In genomic region chr16:49529060-49529459, GRCm38 (mm10) we compare ENCODE assay signal across 8 mouse cellular contexts.
DNase-seq lines count a peak whose midpoint lies in the region; TF ChIP-seq lines count a peak whose summit lies in the region.
"Had no signal": no experiment of that assay in that cellular context is flagged by ENCODE, and none has a peak within 500 bp of the region (broad histone marks: within the 10 kb centered on the region; RNA-seq: fewer than 3 reads in every experiment).

No protein-coding gene starts in this region.

- H3K9me3 ChIP-seq in E14TG2a.4 (ENCODE audit: low read length): no peaks in the 10 kb centered on the region

- no peaks in the 10 kb centered on the region for H3K4me1 ChIP-seq in E14TG2a.4 (replicated peaks; ENCODE audit: low read depth, low read length)

- peak; percentile 39 for TF ChIP-seq CTCF in E14TG2a.4 (conservative IDR thresholded peaks at IDR 0.05; ENCODE audit: low read length)

- no peaks in the 10 kb centered on the region for H3K36me3 ChIP-seq in E14TG2a.4 (ENCODE audit: insufficient read depth, low read length)

- DNase-seq in layer of hippocampus, adult 9-11 months: peak; percentile 12
- no peak for DNase-seq in layer of hippocampus, adult 11-12 months (ENCODE audit: low spot score)
- DNase-seq in R1 (ENCODE audit: low read depth, low spot score): peak; percentile 31
- DNase-seq in lung, postnatal 25 days (ENCODE audit: low spot score): peak; percentile 26
- DNase-seq in left cerebral cortex, postnatal 36 days (ENCODE audit: low spot score in 2 of 2): no peak
- DNase-seq in cerebellum, postnatal 36 days: no peak
- DNase-seq: cerebellum, postnatal 14 days had no signal

- no peaks in the 10 kb centered on the region for H3K27me3 ChIP-seq in E14TG2a.4 (ENCODE audit: insufficient read depth, low read length)

- no peak overlapping the region for H3K4me3 ChIP-seq in E14TG2a.4 (replicated peaks; ENCODE audit: low read length)

- intact Hi-C loops in left cerebral cortex, postnatal 36 days (cut with DNase I): no loop called here

Comparison
In these comparisons a context has a peak if more than half of its experiments do, and no peak if none do; other contexts are left out.
1. DNase-seq: peak in layer of hippocampus, adult 9-11 months (single experiment), R1 (single experiment) and lung, postnatal 25 days (single experiment); none in layer of hippocampus, adult 11-12 months (single experiment), left cerebral cortex, postnatal 36 days (0 of 2) and cerebellum, postnatal 36 days (0 of 2).